Mouse (Mus musculus) ES-Bruce4 (cell line): ENCODE results near the gene Ccdc62.

Source experiments
- CTCF ChIP-seq: IDR thresholded peaks from one replicate; pipeline ENCODE4 v1.8.1; 2011; ENCODE audit warnings: low read depth, low read length
- EP300 ChIP-seq: IDR thresholded peaks from 2 replicates; pipeline ENCODE4 v1.6.1; 2011; ENCODE audit warnings: low read depth, low read length; ENCODE audit not compliant: insufficient read depth
- POLR2A ChIP-seq: IDR thresholded peaks from one replicate; pipeline ENCODE4 v1.8.1; 2011; ENCODE audit warnings: low read length; ENCODE audit not compliant: insufficient read depth

- no peak for TF ChIP-seq CTCF
- TF ChIP-seq POLR2A, result no peak
- no peak for TF ChIP-seq EP300
Measured at GRCm38 (mm10) chr5:123974616-123975111, 44.2 kb downstream of the Ccdc62 start.
